Mouse (Mus musculus) C2C12 (cell line): ENCODE results near the gene Etfa.

Source experiments
- CEBPB ChIP-seq: IDR thresholded peaks from one replicate; pipeline ENCODE4 v1.6.1; 2011; ENCODE audit warnings: low read depth, mild to moderate bottlenecking, control low read depth, moderate library complexity
- CTCF ChIP-seq: IDR thresholded peaks from one replicate; pipeline ENCODE4 v1.5.1; 2011; ENCODE audit not compliant: control insufficient read depth, insufficient read depth, insufficient read length

DNA sequence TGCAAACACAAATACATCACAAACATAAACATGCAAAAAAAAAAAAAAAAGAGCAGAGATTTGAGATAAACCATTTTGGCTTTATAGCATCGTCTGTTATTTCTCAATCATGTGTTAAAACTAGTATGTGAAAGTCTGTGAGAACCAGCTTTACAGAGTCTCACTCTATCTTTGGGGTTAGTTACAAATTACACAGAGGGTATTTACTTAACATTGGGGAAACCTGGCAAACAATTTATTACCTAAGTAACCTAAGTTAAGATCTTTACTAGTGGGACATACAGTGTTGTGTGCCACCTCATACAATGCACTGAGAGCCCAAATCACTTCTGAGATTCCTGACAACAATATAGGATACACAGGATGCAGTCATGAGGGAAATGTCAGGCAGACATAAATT is 2.3 kb downstream of the Etfa start:
- TF ChIP-seq CTCF (no peak), CEBPB (no peak)
